Mouse (Mus musculus) cortical plate, adult 2 months (tissue): ENCODE results near the gene Ift122.

Source experiments
- CTCF ChIP-seq: fragments of 200-500 bp; IDR thresholded peaks from 2 replicates; pipeline ENCODE4 v1.5.1; 2011; ENCODE audit warnings: mild to moderate bottlenecking, control low read depth, low read length; ENCODE audit not compliant: insufficient read depth; ENCODE audit errors: extremely low read depth
- POLR2A ChIP-seq: fragments of 200-500 bp; IDR thresholded peaks from 2 replicates; pipeline ENCODE4 v1.6.1; 2011; ENCODE audit warnings: mild to moderate bottlenecking, low read length, control low read depth; ENCODE audit not compliant: insufficient read depth; ENCODE audit errors: extremely low read depth

GRCm38 (mm10) chr6:115901062-115901461 is 47.8 kb downstream of the Ift122 start:
- TF ChIP-seq POLR2A (no peak), CTCF (peak; percentile 96)
